Mouse (Mus musculus): ENCODE data around the gene Rhoq. TPM values are rescaled to one million over a fixed set of nuclear protein-coding genes. Genes with fewer than 3 reads are reported as not detected.

Rhoq gene
- polyA plus RNA-seq, 1 experiment, result 50.2 TPM

- TF ChIP-seq CTCF (IDR thresholded peaks at IDR 0.05; ENCODE audit: low read depth, low read length) (no peak), POLR2A (IDR thresholded peaks at IDR 0.05; ENCODE audit: borderline replicate concordance, low read depth, low read length) (no peak)
- Histone ChIP-seq H3K27ac (ENCODE audit: insufficient read depth, low read depth, low read length) (no peak overlapping the region), H3K4me3 (ENCODE audit: insufficient read depth, low read length) (no peak overlapping the region), H3K4me1 (ENCODE audit: control insufficient read depth, insufficient read depth, low read length) (peaks cover 13% of the 10 kb centered on the region)
Measured at GRCm38 (mm10) chr17:86982497-86982896, 19.6 kb downstream of the Rhoq start.

GRCm38 (mm10) chr17:86986449-86987138 is 23.7 kb downstream of the Rhoq start:
- Histone ChIP-seq H3K27ac (ENCODE audit: insufficient read depth, low read depth, low read length) (no peak overlapping the region), H3K4me1 (ENCODE audit: control insufficient read depth, insufficient read depth, low read length) (peaks cover 3% of the 10 kb centered on the region; the same call in 1 of the 2 replicates), H3K4me3 (ENCODE audit: insufficient read depth, low read length) (no peak overlapping the region)
- no peak for TF ChIP-seq CTCF (IDR thresholded peaks at IDR 0.05; ENCODE audit: low read depth, low read length)
- no peak for TF ChIP-seq POLR2A (IDR thresholded peaks at IDR 0.05; ENCODE audit: borderline replicate concordance, low read depth, low read length)

- TF ChIP-seq CTCF (IDR thresholded peaks at IDR 0.05; ENCODE audit: low read depth, low read length) (no peak), POLR2A (IDR thresholded peaks at IDR 0.05; ENCODE audit: borderline replicate concordance, low read depth, low read length) (no peak)
- H3K4me1 ChIP-seq (ENCODE audit: control insufficient read depth, insufficient read depth, low read length), result peaks cover 3% of the 10 kb centered on the region; the same call in 1 of the 2 replicates
- H3K4me3 ChIP-seq (ENCODE audit: insufficient read depth, low read length), result no peak overlapping the region
- no peak overlapping the region for H3K27ac ChIP-seq (ENCODE audit: insufficient read depth, low read depth, low read length)
Measured at GRCm38 (mm10) chr17:86988161-86988560, 25.3 kb downstream of the Rhoq start.

GRCm38 (mm10) chr17:86988601-86989184 is 25.8 kb downstream of the Rhoq start:
- Histone ChIP-seq H3K4me1 (ENCODE audit: control insufficient read depth, insufficient read depth, low read length) (peaks cover 3% of the 10 kb centered on the region; the same call in 1 of the 2 replicates), H3K27ac (ENCODE audit: insufficient read depth, low read depth, low read length) (no peak overlapping the region), H3K4me3 (ENCODE audit: insufficient read depth, low read length) (no peak overlapping the region)
- no peak for TF ChIP-seq POLR2A (IDR thresholded peaks at IDR 0.05; ENCODE audit: borderline replicate concordance, low read depth, low read length)

DNA sequence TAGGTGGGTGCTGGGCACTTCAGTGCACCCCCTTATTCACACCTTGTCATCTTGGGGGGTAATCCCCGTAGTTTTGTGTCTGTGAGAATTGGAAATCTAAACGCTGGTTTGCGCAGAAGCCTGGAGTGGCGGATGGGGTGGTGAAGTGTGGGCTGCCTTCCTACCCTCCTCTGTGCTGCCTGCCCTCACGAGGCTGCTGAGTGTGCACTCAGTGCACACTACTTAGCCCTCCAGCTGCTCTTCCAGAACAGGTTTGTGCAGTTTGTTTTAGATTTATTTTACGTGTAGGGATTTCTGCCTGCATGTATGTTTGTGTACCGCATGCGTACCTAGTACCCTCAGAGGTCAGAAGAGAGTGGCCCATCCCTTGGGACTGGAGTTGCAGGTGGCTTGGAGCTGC is 28.4 kb downstream of the Rhoq start:
- Histone ChIP-seq H3K4me3 (ENCODE audit: insufficient read depth, low read length) (no peak overlapping the region), H3K27ac (ENCODE audit: insufficient read depth, low read depth, low read length) (no peak overlapping the region), H3K4me1 (ENCODE audit: control insufficient read depth, insufficient read depth, low read length) (peaks cover 3% of the 10 kb centered on the region; the same call in 1 of the 2 replicates)
- no peak for TF ChIP-seq POLR2A (IDR thresholded peaks at IDR 0.05; ENCODE audit: borderline replicate concordance, low read depth, low read length)
- TF ChIP-seq CTCF (IDR thresholded peaks at IDR 0.05; ENCODE audit: low read depth, low read length), result no peak

DNA sequence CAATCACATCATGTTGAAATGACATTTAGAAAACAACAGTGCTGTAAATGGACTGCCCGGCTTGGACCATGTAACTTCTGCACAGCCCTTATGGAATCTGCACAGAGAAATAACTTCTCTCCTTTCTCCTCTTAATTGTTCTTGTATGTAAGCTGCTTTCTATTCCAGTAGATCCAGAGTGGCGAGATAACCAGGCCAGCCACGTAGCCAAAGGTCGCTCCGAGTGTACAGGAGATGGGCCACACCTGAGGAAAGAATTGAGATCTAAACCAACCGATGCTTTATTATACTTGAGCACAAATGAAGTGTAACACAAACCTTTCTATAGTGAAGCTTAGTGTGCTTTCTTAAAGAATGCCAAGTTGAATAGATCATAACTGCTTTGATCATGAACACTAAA is 34.4 kb downstream of the Rhoq start:
- Histone ChIP-seq H3K4me3 (ENCODE audit: insufficient read depth, low read length) (no peak overlapping the region), H3K27ac (ENCODE audit: insufficient read depth, low read depth, low read length) (no peak overlapping the region), H3K4me1 (ENCODE audit: control insufficient read depth, insufficient read depth, low read length) (no peaks in the 10 kb centered on the region)
- TF ChIP-seq CTCF (IDR thresholded peaks at IDR 0.05; ENCODE audit: low read depth, low read length) (no peak), POLR2A (IDR thresholded peaks at IDR 0.05; ENCODE audit: borderline replicate concordance, low read depth, low read length) (no peak)

DNA sequence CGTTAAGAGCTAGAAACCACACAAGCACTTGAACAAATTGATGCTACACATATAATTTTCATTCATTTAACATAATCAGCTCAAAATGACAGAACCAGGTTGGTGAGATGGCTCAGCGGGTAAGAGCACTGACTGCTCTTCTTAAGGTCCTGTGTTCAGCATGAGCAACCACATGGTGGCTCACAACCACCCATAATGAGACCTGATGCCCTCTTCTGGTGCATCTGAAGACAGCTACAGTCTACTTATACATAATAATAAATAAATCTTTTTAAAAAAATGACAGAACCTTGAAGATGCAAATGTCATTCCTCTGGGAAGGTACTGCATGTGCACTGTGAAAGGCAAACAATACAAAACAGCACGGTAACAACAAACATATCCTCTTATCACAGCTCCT is 46.1 kb downstream of the Rhoq start:
- no peak for TF ChIP-seq POLR2A (IDR thresholded peaks at IDR 0.05; ENCODE audit: borderline replicate concordance, low read depth, low read length)
- no peak for TF ChIP-seq CTCF (IDR thresholded peaks at IDR 0.05; ENCODE audit: low read depth, low read length)
- H3K27ac ChIP-seq (ENCODE audit: insufficient read depth, low read depth, low read length), result no peak overlapping the region
- no peak overlapping the region for H3K4me3 ChIP-seq (ENCODE audit: insufficient read depth, low read length)
- peaks cover 5% of the 10 kb centered on the region for H3K4me1 ChIP-seq (ENCODE audit: control insufficient read depth, insufficient read depth, low read length)

DNA sequence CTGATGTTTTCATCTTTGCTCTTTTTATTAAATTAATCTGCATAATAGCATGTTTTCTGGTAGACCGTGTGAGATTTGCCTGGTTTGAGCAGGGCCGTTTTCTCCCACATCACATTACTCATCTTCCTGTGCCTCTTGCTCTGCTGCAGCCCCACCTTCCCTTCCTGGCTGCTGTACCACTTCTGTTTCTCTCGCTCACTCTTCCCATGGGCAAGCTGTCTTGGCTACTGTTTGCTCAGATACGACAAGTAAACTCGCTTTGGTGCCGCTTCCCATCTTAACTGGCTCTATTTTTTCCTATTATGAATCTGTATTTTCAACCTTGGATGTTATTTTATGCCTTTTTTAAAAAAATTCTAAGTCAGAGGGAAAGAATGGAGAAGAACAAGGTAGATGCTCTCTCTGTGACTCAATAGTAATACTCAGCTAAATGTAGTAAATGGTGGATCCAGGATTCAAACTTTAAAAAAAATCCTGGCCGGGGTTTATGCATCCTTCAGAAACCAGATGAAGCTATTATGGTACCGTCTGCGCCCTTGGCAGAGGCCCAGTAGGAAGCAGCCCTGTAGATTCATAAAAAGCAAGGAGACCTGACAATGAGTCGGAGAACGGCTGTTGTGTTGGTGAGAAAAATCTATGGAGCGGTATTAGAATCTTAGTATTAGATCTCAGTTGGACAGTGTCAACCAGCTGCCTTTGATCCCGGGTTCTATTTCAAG is 48.6 kb downstream of the Rhoq start:
- Histone ChIP-seq H3K4me1 (ENCODE audit: control insufficient read depth, insufficient read depth, low read length) (peaks cover 5% of the 10 kb centered on the region), H3K4me3 (ENCODE audit: insufficient read depth, low read length) (no peak overlapping the region), H3K27ac (ENCODE audit: insufficient read depth, low read depth, low read length) (no peak overlapping the region)
- no peak for TF ChIP-seq POLR2A (IDR thresholded peaks at IDR 0.05; ENCODE audit: borderline replicate concordance, low read depth, low read length)
- no peak for TF ChIP-seq CTCF (IDR thresholded peaks at IDR 0.05; ENCODE audit: low read depth, low read length)

DNA sequence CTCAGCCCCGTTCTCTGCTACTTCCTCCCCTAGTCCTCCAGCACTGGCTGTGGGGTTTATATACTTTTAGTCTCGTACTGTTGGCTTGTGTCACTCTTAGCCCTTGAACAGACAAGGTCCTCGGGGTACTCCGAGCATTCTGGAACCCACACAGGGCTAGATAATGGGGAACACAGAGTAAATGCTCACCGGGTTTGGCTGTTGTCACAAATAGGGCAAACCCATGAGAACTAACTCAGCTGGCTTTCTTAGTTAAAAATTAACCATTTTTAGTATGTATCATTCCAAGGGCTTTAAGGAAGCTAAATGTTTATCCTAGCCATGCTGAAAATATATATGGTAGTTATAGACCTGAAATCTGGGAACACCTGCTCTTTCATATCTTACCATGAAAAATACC is 56.8 kb downstream of the Rhoq start:
- H3K4me3 ChIP-seq (ENCODE audit: insufficient read depth, low read length), result no peak overlapping the region
- H3K4me1 ChIP-seq (ENCODE audit: control insufficient read depth, insufficient read depth, low read length), result peaks cover 5% of the 10 kb centered on the region
- TF ChIP-seq POLR2A (IDR thresholded peaks at IDR 0.05; ENCODE audit: borderline replicate concordance, low read depth, low read length), result no peak
- TF ChIP-seq CTCF (IDR thresholded peaks at IDR 0.05; ENCODE audit: low read depth, low read length), result no peak

More for the DNA sequence above, 56.8 kb downstream of the Rhoq start:
- no peak overlapping the region for H3K27ac ChIP-seq (ENCODE audit: insufficient read depth, low read depth, low read length)
